Mouse (Mus musculus) G1E (cell line): Measurements from ENCODE around the gene Golga2.

Source experiments
- CTCF ChIP-seq: IDR thresholded peaks from 2 replicates; pipeline ENCODE4 v1.5.1; 2012; ENCODE audit warnings: low read depth, low read length, inconsistent platforms, mixed read lengths
- GATA1 ChIP-seq: IDR thresholded peaks from 2 replicates; pipeline ENCODE4 v1.6.1; 2012; ENCODE audit warnings: borderline replicate concordance, low read length, inconsistent platforms, mixed read lengths
- TAL1 ChIP-seq: conservative IDR thresholded peaks from 2 replicates; pipeline ENCODE4 v1.6.1; 2012; ENCODE audit warnings: low read depth, low read length, inconsistent platforms, mixed read lengths

DNA sequence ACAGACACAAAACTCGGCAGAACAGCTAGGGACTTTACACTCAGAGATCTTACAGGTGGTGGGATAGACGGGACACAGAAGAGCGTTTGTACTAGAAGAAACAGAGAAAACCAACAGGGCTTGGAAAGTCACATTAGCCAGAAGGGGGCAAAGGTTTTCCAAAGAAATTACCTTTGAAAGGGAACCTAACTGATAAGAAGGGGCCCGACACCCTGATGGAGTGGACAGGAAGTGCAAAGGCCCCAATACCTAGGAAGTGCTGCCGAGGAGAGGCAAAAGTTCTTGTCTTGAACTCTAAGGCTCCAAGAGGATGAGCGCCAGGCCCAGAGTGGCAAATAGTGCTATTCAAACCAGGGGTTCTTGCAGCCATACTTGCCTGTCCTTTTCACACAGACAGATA is 66.7 kb downstream of the Golga2 start:
- TF ChIP-seq CTCF (no peak), TAL1 (no peak), GATA1 (no peak)
